Mouse (Mus musculus) gonadal fat pad, adult 2 months (tissue): Measurements from ENCODE around the gene Gm19668. TPM values are rescaled to one million over a fixed set of nuclear protein-coding genes. Genes with fewer than 3 reads are reported as not detected.
"Not testable (repeated sequence)": the region's sequence is repeated elsewhere in the genome, so short reads cannot be mapped to it uniquely, and the experiment has no call there.

Source experiments
- DNase-seq: peaks from one replicate; pipeline ENCODE4 v3.0.0-alpha.2; 2012; ENCODE audit warnings: low read depth
- polyA plus RNA-seq: library from polyadenylated mRNA; depleted of rRNA; stranded (reverse); fragments of >200 nt; gene quantifications from 2 replicates; pipeline ENCODE4 v1.2.3, GENCODE M21; 2012; rRNA removed

Gene Gm19668
- polyA plus RNA-seq: not detected in 2 replicates

- no peak for DNase-seq
Measured at GRCm38 (mm10) chr10:77798921-77799508, at the start of gene Gm19668. Gene Gm19668 (minus strand): TSS chr10:77799133.

DNA sequence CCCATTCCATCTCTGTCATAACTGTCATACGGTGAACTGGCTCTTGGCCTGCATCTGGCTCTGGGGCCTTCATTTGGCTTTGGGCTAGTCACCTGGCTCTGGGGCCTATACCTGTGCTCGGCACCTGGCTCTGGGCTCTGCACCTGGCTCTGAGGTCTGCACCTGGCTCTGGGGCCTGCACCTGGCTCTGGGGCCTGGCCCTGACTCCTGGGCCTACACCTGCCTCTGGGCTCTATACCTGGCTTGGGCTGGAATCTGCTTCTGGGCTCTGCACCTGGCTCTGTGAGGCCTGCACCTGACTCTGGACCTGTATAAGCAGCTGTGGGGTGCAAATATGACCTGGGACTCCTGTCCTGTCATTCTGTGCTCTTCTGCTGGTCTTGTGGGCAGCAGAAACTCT is 48.6 kb upstream of the Gm19668 start:
- DNase-seq: no peak

DNA sequence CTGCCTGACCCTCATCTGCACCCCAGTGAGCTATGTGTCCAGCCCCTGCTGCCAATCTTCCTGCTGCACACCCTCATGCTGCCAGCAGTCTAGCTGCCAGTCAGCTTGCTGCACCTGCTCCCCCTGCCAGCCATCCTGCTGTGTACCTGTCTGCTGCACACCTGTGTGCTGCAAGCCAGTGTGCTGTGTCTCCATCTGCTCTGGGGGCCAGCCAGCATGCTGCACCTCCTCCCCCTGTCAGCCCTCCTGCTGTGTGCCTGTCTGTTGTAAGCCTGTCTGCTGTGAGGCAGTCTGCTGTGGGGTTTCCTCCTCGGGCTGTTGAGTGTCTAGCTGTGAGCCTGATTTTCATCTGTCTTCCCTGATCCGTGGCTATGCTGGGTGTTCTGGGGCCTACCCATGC is 48.0 kb upstream of the Gm19668 start:
- no peak for DNase-seq

- no peak for DNase-seq
Measured at GRCm38 (mm10) chr10:77846503-77846902, 47.6 kb upstream of the Gm19668 start, which contains the start of gene Gm36176. Gene Gm36176 (plus strand): TSS chr10:77846803.

- DNase-seq: no peak
Measured at GRCm38 (mm10) chr10:77839006-77839405, 40.1 kb upstream of the Gm19668 start.

DNA sequence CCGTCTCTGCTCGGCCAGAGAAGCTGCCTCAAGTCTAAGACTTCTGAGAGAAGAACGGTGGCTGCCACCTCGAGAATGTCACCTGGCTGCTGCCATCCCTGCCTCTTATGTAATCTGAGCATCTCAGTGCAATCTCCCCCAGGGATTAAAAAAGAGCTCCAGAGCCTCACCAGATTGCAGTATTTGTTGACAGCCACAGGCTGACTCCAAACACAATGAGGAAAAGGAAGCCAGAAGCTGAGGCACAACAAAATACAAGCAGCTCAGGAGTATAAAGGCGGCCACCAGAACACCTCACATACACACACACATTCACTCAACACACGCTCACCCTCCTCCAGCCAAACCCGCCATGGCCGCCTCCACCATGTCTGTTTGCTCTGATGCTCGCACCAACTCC is 36.7 kb upstream of the Gm19668 start, which contains the start of gene Krtap10-10:
TSS of gene Krtap10-10 (plus strand) at position 301 of the 400 bp plus-strand sequence.
- DNase-seq: no peak

DNA sequence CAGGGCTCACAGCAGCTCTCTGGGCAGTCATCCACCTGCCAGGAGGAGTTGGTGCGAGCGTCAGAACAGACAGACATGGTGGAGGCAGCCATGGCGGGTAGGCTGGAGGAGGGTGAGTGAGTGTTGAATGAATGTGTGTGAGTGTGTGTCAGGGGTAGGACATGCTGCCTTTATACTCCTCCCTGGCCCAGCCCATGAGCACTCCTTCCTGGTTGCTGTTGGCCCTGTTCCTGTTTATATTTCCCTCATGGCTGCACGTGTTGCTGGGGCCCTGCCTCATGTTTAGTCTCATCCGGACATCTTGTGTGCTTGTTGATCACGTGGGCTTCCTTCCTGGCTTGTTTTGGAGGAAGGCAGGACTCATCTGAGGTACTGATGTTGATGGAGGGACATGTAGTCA is 28.0 kb upstream of the Gm19668 start, which contains the start of gene Krtap10-4:
TSS of gene Krtap10-4 (minus strand) at position 145 of the 400 bp plus-strand sequence.
- DNase-seq: no peak

DNA sequence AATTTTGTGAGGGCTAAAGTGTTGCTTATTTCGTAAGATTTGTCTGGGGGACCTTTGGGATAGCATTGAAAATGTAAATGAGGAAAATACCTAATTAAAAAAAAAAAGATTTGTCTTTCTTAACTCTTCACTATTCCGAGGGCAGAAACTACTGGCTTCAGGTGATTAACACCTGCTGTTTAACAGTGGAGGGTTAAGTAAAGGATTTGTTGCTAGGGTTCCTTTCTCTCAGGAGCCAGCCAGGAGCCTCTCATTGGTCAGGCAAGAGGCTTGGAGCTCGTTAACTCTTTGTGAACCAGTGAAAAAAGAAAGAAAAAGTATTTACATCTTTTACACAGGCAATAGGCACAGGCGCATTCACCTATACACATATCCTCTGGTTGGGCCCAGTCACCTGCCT is 20.3 kb upstream of the Gm19668 start:
- DNase-seq: no peak

DNA sequence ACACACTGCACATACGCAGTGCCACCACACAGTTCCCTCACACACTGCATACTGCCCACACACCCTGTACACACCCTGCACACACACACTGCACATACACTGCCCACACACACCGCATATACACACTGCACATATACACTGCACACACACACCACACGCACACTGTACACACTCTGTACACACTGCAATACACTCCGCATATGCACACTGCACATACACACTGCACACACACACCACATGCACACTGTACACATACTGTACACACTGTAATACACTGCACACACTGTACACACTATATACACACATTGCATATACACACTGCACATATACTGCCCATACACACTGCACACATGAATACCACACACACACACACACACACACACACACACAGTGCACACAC is 19.6 kb upstream of the Gm19668 start:
- DNase-seq: no peak

DNA sequence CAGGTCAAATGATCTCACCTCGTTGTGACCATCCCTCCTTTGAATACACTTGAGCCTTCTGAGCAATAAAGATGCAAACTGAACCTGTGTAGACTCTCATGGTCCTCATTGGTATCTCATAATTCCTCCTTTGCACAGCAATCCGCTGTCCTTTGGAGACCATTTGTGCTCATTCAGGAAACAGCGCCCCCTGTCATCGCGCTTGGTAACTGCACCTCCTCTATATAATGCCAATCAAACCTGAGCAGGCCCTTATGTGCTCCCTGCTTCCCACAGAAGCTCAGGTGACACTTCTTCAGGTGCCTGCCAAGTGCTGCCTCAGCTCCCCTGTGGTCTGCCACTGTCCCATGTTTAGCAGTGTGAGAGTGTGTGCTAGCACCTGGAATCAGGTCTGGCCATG is 16.6 kb upstream of the Gm19668 start:
- no peak for DNase-seq

GRCm38 (mm10) chr10:77814382-77814781 is 15.4 kb upstream of the Gm19668 start, which contains the start of gene Gm2696:
Gene Gm2696 (plus strand): TSS chr10:77814682.
- no peak for DNase-seq

GRCm38 (mm10) chr10:77811743-77812142 is 12.8 kb upstream of the Gm19668 start, which contains the start of gene Gm9507:
Gene Gm9507 (minus strand): TSS chr10:77811843.
- DNase-seq: no peak

DNA sequence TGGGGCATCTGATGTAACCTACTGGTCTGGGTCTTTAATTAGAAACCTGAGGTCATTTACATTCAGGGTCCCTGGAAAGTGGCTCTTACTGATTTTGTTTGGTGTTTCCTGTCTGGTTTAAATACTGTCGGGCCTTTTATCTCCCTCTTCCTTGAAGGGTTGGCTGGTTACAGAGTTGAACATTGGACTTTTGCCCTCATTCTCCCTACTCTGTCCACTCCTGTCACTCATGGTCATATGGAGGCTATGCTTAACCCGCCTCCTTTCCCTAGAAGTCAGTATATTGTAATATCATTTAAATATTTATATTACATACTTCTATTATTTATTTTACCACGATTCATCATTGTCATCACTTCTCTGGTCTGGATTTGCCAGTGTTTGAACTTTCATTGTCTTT is 5.2 kb upstream of the Gm19668 start:
- no peak for DNase-seq

- DNase-seq: not testable (repeated sequence)
Measured at GRCm38 (mm10) chr10:77798164-77798920, 591 bp downstream of the Gm19668 start.

- DNase-seq: no peak
Measured at GRCm38 (mm10) chr10:77797677-77798076, 1.3 kb downstream of the Gm19668 start.

GRCm38 (mm10) chr10:77794976-77795375 is 4.0 kb downstream of the Gm19668 start, which contains the start of gene Gm9639:
Gene Gm9639 (minus strand): TSS chr10:77795076.
- no peak for DNase-seq

- DNase-seq: no peak
Measured at GRCm38 (mm10) chr10:77788621-77789020, 10.3 kb downstream of the Gm19668 start.

DNA sequence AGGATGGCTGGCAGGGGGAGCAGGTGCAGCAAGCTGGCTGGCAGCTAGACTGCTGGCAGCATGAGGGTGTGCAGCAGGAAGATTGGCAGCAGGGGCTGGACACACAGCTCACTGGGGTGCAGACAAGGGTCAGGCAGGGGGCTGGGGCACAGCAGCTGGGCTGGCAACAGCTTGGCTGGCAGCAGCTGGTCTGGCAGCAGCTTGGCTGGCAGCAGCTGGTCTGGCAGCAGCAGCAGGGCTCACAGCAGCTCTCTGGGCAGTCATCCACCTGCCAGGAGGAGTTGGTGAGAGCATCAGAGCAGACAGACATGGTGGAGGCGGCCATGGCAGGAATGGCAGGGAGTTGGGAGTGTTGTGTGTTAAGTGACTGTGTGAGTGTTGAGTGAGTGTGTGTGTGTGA is 11.1 kb downstream of the Gm19668 start, which contains the start of gene Gm7137:
TSS of gene Gm7137 (minus strand) at position 325 of the 400 bp plus-strand sequence.
- DNase-seq: not testable (repeated sequence)

GRCm38 (mm10) chr10:77783396-77783795 is 15.5 kb downstream of the Gm19668 start:
- not testable (repeated sequence) for DNase-seq

DNA sequence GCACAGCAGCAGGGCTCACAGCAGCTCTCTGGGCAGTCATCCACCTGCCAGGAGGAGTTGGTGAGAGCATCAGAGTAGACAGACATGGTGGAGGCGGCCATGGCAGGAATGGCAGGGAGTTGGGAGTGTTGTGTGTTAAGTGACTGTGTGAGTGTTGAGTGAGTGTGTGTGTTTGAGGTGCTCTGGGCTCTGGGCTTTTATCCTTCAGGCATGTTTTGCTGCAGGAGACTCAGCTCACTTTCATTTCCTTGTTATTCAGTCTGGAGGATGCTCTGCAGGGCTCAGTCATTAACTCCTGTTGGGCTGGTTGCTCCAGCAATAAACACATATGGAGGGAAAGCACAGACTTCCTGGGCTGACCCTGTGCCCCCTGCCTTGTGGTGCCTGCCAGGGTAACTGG is 16.5 kb downstream of the Gm19668 start, which contains the start of gene Gm3250:
TSS of gene Gm3250 (minus strand) at position 101 of the 400 bp plus-strand sequence.
- DNase-seq: not testable (repeated sequence)

DNA sequence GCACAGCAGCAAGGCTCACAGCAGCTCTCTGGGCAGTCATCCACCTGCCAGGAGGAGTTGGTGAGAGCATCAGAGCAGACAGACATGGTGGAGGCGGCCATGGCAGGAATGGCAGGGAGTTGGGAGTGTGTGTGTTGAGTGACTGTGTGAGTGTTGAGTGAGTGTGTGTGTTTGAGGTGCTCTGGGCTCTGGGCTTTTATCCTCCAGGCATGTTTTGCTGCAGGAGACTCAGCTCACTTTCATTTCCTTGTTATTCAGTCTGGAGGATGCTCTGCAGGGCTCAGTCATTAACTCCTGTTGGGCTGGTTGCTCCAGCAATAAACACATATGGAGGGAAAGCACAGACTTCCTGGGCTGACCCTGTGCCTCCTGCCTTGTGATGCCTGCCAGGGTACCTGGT is 22.1 kb downstream of the Gm19668 start, which contains the start of gene Gm7138:
TSS of gene Gm7138 (minus strand) at position 101 of the 400 bp plus-strand sequence.
- not testable (repeated sequence) for DNase-seq

DNA sequence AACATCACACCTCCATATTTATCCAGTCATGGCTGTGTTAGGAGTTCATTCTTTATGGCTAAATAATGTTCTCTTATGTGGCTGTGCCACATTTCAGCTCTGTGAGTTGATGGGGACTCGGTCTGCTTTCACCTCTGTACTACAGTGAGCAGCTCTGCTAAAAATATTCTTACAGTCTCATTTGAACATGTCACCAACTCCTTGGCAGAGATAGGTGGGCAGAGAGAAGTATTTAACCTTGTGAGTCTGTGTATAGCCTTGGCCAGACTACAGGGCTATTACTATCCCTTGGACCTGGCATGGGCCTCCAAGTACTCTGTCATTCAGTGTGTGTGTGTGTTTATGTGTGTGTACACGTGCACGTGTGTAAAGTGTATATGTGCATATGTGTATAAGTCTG is 26.8 kb downstream of the Gm19668 start:
- DNase-seq: not testable (repeated sequence)
